Mouse (Mus musculus): ENCODE measurements around the gene Erlin1.

Erlin1 gene

DNA sequence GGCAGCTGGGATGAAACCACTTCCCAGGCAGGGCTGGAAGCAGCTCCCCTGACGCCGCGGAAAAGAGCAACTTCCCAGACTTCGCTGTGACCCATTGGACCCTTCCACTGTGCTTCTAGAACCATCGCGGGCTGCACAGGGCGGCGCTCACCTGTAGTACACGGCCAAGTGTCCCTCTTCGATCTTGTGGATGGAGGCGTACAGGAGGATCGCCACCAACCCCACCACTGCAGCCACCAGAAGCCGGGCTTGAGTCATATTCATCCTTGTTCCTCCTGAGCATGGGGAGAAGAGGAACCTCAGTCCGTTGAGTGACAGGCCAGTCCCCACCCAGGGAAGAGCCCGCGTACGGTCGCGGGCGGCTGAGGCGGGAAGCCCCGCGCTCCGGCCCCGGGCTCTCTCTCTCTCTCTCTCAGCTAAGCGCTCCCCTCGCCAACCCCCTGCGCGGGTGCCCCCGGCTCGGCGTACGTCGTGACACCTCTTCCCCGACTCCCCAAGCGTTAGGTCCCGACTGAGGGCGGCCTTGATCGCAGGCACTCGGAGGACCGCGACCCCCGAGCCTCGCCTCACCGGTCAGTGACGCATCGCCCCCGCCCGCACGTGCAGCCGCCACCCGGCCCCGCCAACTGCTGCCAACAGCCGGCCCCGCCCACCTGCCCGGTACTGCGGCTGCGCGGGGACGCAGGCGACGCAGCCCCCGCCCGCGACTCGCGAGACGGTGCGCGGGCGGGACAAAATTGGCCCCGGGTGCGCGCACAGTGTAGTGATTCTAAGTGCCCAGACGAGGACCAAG lies at the start of gene Erlin1:
Erlin1 (minus strand) TSS at position 665 of the 793 bp plus-strand sequence.
- peak; percentile 89 for DNase-seq

- no peak for DNase-seq
Measured at GRCm38 (mm10) chr19:44117793-44118192, 48.2 kb upstream of the Erlin1 start.

DNA sequence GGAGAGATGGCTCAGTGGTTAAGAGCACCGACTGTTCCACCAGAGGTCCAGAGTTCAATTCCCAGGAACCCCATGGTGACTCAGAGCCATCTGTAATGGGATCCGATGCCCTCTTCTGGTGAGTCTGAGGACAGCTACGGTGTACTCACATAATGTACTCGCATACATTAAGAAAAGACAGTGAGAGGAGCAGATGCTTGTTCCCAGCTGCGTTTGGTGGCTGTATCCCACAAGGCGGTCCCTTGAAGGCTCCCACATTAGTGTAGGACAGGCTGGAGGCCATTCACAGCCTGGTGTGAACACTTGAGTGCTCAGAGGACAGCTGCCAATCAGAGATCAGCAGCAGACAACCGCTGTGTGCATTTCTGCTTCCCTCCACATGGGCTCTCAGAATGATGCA lies 42.1 kb upstream of the Erlin1 start:
- DNase-seq = no peak

- DNase-seq = no peak
Measured at GRCm38 (mm10) chr19:44110356-44110755, 40.8 kb upstream of the Erlin1 start.

DNA sequence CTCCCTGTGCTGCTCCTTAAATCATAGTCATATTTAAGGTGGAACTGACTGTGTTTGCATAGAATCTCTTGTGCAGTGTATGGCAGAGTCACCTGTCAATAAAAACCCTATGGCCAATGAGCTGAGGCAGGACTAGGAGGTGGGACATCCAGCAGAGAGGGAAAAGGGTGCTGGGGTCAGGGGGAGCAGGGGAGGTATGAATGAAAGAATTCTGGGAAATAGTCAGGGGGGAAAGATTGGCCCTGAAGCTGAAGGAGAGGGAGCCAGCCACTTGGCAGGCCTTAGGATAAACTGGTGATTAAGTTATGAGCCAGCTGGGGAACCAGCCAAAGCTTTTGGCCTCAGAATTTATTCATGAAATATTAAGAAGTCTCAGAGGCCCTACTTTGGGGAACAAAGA lies 39.4 kb upstream of the Erlin1 start:
- DNase-seq = peak; percentile 6

GRCm38 (mm10) chr19:44107661-44108521 lies 38.3 kb upstream of the Erlin1 start:
- no peak for DNase-seq

GRCm38 (mm10) chr19:44106831-44107660 lies 37.5 kb upstream of the Erlin1 start, which contains the start of gene Chuk:
TSS of gene Chuk (minus strand) at chr19:44107480.
- peak; percentile 92 for DNase-seq

- DNase-seq = no peak
Measured at GRCm38 (mm10) chr19:44104393-44104792, 34.8 kb upstream of the Erlin1 start.

- no peak for DNase-seq
Measured at GRCm38 (mm10) chr19:44103001-44103400, 33.4 kb upstream of the Erlin1 start.

DNA sequence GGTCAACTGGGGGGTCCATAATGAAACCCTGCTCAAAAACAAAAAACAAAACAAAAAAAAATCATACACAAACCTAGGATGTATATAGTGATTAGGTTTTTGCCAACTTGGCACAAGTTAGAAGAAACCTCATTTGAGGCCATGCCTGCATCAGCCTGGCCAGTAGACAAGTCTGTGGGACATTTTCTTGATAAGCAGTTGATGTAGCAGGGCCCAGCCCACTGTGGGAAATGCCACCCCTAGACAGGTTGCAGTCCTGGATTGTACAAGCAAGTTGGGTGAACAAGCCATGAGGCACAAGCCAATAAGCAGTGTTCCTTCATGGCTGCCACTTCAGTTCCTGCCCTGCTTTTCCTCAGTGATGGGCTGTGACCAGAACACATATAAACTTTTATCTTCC lies 31.3 kb upstream of the Erlin1 start:
- no peak for DNase-seq

GRCm38 (mm10) chr19:44086278-44086677 lies 16.7 kb upstream of the Erlin1 start:
- no peak for DNase-seq

DNA sequence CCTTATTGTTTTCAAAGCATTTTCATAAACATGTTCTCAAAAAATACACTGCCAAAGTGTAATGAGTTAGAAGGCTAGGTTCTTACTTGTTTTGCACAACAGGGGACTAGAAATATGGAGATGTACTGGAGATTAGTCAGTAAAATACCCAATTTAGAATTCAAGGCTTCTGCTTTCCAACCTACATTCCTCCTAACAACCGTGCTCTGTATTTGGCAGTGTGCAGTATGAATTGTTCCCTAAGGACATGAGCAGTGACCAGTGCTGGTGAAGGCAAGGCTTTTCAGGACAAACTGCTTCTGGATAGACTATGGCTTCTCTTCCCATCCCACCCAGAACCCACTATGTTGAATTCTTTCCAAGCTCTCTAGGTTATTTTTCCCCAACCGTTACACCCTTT lies 11.3 kb upstream of the Erlin1 start:
- no peak for DNase-seq

GRCm38 (mm10) chr19:44080023-44080422 lies 10.4 kb upstream of the Erlin1 start:
- DNase-seq = no peak

DNA sequence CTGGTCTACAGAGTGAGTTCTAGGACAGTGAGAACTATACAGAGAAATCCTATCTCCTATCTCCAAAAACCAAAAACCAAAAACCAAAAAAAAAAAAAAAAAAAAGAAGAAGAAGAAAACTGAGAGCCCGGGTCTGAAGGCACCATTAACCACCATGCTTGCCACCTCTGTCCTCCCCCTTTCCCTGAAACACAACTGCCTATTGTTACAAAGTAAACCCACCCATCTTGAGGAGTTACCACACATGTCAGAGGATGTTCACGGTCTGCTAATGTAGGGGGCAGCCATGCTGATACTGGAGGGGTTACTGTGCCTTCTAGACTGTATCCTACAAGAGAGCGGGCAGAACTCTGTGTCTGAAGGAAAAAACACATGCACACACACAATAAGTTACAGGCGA lies 7.4 kb upstream of the Erlin1 start:
- no peak for DNase-seq

DNA sequence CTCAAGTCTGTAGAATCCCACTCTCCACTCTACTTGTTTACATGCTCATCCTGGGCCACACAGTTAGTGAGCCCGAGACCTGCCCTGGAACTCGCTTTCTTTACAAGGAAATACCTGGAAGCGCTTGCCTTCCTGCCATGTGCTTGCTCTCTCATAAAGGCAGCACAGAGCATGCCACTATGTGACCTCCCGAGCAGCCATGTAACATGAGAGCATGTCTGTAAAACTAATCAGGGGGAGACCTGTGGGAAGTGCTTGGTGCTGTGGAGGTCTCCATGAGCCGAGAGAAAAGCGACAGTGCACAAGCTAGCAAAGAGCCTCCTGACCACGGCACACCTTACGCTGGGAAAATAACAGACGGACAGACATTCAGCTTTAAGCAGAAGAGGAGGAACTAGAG lies 6.9 kb upstream of the Erlin1 start:
- no peak for DNase-seq

DNA sequence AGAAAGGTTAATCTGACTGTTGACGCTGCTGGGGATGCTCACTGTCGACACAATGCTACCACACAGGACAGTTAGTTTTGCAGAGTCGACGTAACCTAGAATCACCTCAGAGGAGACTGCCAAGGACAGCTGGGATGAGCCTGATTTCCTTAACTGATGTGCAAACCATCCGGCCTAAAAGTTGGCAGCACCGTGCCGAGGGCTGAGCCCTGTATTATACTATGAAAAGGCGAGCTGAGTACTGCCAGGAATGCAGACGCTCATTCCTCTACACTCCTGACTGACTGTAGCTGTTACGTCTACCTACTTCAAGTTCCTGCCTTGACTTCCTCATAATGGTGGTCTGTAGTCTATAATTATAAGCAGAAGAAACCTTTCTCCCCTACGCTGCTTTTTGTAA lies 5.4 kb upstream of the Erlin1 start:
- DNase-seq = no peak

- no peak for DNase-seq
Measured at GRCm38 (mm10) chr19:44071166-44071565, 1.6 kb upstream of the Erlin1 start.

GRCm38 (mm10) chr19:44069914-44070232 lies 288 bp upstream of the Erlin1 start:
- DNase-seq = no peak

GRCm38 (mm10) chr19:44068232-44068631 lies 1.4 kb downstream of the Erlin1 start:
- DNase-seq = no peak

DNA sequence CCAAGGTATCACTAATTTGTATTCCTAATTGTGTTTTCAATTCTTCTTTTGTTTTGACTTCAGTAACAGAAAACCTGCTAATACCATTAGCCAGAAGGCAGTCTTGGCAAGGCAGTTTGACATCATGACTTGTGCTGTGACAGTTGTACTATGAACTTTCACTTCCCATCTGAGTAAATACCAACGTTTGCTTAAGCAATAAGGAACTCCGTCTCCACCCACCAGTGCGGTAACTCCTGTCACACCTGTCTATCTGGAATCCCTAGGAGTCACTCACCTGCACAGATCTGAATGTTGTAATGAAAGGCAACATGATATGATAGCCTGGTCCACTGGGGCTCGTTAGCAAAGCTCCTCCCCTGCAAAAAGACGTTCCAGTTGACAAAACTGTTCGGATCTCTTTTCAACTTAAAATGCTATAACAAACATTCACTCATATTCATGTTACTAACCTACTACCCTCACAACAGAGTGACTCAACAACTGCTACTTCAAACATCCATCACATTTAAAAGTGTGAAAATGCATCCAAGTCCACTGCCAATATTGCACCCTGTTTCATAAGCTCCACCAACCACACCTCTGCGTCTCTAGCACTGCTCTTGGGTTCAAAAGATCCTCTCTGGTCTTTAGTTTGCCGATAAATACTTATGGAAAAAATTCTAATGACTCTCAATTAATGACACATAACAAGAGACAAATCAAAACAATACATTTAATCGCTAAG lies 2.1 kb downstream of the Erlin1 start:
- no peak for DNase-seq

GRCm38 (mm10) chr19:44064734-44065133 lies 4.9 kb downstream of the Erlin1 start:
- no peak for DNase-seq

DNA sequence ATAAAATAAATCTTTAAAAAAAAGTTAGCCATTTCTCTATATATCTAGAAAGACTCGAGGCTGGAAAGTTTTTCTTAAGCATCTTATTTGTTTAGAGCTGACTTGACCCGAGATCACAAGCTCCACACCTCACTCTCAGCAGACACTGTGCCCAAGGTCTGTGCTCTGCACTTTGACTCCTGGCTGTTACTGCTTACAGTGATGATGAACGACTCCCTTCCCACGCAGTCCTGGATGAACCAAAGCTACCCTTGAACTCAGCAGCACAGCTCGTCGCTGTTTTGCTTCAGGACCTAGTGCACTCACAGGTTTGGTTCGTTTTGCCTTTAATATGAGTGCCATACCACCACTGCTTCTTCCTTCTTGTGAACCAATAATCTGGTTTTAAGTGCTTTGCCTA lies 5.8 kb downstream of the Erlin1 start:
- DNase-seq = no peak

GRCm38 (mm10) chr19:44060226-44060625 lies 9.4 kb downstream of the Erlin1 start:
- no peak for DNase-seq
